Mouse (Mus musculus) kidney, postnatal 25 days (tissue): Measurements from ENCODE around the gene Micall1.

Experiments
- DNase-seq, 2 experiments: peaks; one replicate each; pipeline ENCODE4 v3.0.0; 2021; ENCODE audit warnings: mixed read lengths in 2 of 2

The Micall1 gene

DNA sequence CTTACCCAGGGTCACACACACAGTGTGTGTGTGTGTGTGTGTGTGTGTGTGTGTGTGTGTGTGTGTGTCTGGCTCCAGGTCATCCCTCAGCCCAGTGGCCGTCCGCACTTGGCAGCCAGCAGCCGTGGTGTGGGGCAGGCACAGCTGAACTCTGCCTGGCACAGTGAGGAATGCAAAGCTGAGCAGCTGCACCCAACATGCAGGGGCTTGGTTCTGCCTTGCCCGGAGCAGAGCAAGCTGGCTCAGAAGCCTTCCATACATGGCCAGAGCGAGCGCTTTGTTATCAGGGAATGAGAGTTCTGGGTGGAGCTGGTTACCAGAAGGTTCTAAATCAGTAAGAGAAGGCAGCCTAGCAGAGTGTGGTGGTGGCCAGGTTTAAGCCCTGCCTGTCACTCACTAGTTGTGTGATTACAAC lies 11.1 kb upstream of the Micall1 start:
- DNase-seq = peak; percentile 72 to 93

DNA sequence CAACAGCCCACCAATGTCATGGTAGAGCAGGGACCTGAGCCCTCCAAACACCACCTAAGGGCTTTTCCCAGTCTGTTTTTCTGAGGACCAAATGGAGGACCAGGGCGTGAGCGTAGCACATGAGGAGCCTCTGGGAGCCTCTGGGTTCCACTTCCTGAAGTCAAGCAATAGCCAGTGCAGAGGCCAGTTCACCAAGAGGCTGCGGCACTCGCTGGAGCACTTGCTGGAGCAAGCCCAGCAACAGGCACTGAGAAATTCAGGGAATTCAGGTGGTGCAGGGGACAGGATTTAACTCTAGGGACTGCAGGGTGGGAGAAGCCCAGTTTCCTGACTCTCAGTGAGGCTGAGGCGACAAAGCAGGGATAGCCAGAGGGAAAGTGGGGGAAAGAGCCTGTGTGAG lies 10.5 kb upstream of the Micall1 start:
- peak; percentile 33 to 58 for DNase-seq

DNA sequence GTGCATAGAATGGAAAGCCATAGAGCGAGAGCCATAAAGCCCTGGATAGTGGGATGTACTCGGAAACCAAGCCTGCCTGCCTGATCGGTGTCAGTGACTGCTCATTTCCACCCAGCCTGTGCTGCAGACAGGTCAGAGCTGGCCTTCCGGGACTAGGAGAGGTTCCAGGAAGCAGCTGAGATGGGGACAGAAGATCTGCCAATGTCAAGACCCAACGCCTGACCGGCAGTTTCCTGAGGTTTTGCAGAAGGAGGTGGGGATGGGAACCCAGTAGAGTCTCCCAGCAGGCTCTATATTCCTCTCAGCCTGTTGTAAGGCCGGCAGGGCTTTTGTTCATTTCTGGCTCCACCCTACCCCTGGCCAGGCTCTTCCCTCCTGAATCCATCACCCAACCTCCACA lies 9.8 kb upstream of the Micall1 start:
- DNase-seq = peak; percentile 69 to 89

DNA sequence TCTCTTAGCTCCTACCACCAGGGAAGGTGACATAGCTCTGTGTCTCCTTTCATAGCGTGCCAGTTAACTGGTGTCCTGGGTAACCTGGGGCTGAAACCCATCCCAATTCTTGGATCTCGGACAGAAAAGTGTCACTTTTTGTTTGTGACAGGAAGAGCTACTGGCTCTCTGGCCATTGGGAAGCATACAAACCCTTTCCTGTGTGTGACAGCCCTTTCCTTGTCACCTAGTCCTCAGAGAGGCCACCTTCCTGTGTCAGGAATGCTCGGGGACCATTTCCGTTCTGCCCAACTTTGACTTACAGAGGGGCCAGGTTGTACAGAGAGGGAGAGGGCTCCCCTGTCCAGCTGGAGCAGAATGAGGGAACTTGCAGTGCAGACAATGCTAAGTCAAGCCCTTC lies 9.2 kb upstream of the Micall1 start:
- peak; percentile 40 to 76 for DNase-seq

DNA sequence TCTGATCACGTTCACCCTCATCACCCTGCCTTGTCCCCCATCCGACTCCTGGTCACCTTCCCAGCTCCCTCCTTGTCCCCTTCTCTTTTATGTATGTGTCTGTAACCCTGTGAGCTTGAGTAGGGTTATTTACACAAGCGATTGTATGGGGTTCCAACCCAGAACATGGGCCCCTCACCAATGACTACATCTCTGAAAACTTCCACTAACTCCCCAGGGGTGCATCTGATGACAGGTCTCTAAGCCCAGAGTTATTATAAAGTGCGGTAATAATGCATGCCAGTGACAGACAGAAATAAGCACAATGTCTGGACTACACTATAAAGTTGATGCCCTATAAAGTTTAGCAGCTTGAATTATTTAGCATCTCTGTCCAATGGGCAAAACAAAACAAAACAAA lies 8.3 kb upstream of the Micall1 start:
- no peak for DNase-seq

DNA sequence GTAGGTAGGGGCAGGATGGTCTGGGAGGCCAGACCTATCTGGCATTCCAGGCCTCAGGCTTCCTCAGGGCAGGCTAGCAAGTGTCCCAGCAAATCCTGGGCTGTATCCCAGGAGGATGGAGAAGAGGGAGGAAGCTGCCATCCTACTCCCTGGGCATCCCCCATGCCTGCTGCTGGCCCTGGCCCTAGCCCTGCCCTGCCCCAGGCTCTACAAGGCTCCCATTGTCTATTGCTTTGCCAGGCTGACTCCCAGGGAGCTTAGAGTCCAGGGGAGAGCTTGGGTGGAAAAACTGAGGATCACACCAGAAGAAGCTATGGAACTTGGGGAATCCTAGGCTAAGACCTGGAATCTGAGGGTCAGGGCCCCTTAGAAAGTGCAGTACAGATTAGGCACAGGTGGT lies 7.2 kb upstream of the Micall1 start:
- DNase-seq = no peak

DNA sequence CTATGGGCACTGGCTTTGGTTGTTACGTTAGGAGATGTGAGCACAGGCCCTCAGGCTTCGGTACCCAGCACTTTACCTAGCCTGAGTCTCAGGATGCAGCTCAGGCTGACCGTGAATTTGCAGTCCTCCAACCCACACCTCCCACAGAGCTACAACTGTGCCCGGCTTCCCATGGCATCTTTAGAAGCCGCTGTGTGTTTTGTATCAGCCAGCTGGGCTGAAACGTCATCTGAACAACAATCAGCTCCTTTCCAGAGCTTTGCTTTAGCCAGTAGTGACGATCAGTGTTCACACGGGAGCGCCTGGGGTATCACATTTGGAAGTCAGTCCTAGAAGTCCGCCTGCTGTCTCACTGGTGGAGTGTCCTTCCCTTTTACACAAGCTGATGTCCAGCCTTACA lies 5.4 kb upstream of the Micall1 start:
- DNase-seq = no peak

DNA sequence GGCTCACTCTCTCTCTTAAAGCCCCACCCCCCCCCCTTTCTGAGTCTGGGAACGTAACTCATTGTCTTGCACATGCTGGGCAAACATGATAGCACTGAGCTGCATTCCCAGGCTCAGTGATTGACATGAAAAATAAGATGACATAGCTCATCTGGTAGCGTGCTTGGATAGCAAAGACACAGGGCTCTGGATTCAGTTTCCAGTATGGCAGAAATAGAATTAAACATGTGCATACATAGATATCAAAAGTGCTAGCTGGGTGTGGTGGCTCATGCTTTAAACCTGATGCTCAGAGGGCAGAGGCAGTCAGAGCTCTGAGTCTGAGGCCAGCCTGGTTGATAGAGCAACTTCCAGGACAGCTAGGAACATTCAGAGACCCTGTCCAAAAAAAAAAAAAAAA lies 2.9 kb upstream of the Micall1 start:
- no peak for DNase-seq

DNA sequence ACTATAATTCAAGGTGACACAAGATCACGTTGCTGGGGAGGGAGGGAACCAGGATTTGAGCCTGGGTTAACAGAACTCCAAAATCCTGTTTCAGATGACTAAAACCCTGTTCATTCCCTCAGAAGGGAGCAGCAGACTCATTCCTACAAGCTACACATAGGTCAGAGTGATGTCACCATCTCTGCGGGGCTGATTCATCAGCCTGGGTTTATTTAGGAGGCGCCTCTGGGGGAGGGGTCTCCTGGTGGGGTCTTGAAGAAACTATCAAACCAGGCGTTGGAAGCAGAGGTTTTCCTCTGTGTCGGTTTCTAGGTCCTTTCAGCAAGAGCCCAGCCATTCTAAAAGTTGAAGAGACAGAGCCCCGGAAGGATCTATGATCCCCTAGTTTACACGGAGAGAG lies 732 bp upstream of the Micall1 start:
- DNase-seq = no peak

DNA sequence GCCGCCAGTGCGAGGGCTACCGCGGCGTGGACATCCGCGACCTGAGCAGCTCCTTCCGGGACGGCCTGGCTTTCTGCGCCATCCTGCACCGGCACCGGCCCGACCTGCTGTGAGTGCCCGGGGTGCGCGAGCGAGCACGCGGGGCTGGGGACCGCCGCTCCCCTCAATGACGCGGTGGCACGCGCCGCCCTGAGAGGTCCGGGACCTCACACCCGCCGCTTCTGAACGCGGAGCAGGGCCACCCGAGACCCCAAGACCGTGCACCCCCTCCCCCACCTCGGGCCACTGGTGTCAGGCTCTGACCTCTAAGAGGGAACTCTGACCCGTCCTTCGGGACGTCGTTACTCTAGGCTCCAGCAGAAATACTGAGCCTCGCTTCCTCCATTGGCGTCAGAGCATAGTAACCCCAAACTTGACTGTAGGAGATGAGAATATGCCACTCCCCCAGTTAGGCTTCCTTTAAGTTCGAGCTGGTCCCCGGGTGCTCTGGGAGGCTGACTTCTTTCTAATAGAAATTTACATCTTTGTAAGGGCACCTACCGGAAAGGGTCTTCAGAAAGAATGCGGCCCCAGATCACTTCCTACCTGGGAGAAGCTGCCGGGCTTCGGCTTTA lies 730 bp downstream of the Micall1 start:
- DNase-seq = peak in 1 of 2 experiments; percentile 45

DNA sequence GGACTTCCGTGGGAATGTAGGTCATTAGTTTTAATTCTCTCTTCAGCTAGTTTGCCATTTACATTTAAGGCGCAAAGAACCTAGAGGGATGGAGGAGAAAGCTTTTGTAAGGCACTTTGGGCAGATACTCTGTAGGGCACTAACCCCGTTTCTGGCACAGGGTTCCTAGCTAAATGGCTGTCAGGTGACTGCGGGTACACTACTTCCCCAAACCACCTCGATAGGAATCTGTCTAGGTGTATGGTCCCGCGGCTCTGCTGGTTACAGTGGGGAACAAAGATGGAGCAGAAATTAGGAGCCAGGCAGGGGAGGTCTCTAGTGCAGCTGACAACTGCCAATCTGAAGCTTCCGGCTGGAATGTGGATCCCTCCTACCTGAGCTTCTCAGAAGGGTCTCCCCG lies 1.3 kb downstream of the Micall1 start:
- DNase-seq = no peak

DNA sequence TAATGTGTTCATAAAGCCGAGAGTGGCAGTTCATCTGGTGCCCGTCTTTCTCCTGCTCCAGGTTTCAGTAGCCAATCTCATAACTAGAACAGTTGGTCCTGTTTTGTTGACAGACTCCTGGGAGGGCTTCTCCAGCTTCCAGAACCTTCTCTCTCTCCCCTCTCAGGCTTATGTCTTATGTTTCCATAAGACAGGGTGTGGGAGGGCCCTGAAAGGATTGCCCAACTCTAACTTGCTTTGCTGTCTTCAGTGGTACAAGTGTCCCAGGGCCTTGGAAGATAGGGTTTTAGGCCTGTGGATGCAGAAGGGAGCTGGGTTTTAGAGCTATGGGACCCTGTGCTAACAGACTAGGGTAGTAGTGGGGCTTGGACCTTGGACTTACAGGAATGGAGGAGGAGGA lies 1.8 kb downstream of the Micall1 start:
- no peak for DNase-seq

DNA sequence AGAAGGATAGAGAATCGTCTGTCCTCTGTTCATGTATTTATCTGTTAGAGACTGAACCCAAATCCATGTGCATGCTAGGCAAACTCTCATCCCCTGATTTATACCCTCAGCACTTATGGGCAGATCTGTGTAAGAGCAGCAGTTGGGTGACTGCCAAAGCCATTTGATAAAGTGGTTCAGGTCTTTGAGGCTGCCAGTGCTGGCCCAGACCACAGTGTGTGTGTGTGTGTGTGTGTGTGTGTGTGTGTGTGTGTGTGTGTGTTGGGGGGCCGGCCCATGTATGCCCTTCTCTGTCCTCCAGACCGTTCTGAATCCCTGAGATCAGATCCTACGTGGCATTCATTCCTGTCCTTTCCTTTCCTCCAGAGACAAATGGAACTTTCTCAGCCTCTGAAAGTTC lies 3.1 kb downstream of the Micall1 start:
- DNase-seq = peak; percentile 71

DNA sequence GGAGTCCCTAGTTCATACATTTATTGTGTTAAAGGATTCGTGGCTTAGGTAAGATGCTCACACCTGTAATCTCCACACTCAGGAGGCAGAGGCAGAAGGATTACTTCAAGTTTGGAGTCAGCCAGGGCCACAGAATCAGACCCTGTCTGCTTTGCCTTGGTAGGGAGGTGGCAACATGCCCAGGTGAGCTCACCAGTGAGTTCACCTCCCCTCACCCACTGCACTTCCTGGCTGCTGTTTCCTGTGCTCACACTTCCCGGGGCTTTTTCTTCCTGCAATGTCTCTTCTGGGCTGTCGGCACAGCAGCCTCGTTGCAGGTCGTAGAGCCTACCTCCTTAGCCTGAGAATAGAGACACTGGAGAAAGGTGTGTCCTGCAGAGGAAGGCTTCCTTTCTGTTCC lies 6.6 kb downstream of the Micall1 start:
- peak in 1 of 2 experiments; percentile 46 for DNase-seq

DNA sequence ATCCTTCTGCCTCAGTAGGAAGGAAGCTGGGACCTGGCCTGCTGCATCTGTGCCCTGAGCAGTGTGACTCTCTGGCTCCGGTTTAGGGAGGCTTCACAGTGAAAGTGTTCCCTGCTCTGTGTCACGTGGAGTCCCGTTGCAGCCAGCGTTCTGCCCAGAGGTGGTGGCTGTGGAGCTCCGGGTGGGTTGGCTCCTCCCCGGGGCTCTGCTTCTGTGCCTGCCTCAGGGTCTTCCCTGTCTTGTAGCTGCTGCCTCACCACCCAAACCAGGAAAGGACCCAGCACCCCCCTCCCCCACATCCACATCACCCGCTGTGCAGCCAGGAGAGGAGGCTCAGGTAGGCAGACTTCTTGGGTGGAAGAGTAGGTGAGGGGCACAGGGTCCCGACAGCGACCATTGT lies 10.8 kb downstream of the Micall1 start:
- no peak for DNase-seq

DNA sequence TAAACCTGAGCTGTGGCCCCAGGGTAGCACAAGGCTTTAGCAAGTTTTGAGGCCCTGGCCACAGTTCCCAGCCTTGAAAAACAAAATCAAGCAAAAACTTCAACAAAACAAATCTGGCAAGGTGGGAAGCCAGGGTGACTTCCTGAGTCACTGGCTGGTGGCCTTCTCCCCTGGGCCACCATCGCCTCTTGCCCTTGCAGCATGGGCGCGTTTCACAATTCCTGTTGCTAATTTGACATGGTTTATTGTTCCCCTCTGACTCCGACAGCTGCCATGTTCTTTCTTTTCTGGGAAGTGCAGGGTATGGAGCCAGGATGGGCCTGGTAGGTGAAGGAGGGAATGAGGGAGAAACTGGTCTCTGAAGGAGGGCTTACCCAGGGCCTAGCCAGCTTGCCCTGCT lies 13.4 kb downstream of the Micall1 start:
- no peak for DNase-seq

DNA sequence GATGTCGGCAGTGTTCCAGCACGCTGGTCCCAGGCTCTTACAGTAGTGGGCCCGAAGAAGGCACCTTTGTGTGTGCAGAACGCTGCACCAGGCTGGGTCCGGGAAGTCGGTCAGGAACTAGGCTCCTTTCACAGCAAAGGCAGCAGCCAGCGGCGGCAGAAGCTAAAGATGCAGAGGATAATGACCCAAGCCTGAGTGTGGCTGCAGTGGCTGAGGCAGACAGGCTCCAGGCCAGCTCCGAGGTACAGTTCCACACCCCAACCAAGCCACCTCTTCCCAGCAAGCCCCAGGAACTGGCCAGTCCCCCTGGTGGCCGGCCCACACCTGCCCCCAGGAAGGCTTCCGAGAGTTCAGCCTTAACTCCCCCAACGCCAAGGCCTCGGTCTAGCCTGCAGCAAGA lies 13.8 kb downstream of the Micall1 start:
- no peak for DNase-seq

DNA sequence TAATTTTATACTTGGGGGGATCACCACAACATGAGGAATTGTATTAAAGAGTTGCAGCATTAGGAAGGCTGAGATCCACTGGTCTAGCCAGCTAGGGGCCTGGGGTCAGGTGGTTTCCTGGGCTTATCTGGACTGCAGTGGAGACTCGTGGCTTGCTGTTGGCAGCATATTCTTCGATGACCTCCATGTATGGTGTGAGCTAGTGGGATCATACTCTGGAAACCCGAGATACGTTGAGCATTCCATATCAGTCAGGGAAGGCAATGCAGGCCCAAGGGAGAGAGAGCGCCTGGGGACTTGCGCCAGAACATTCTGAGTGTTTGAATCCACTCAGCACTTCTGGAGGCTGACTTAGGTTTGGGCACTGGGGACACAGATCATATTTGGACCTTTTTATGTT lies 15.1 kb downstream of the Micall1 start:
- no peak for DNase-seq

DNA sequence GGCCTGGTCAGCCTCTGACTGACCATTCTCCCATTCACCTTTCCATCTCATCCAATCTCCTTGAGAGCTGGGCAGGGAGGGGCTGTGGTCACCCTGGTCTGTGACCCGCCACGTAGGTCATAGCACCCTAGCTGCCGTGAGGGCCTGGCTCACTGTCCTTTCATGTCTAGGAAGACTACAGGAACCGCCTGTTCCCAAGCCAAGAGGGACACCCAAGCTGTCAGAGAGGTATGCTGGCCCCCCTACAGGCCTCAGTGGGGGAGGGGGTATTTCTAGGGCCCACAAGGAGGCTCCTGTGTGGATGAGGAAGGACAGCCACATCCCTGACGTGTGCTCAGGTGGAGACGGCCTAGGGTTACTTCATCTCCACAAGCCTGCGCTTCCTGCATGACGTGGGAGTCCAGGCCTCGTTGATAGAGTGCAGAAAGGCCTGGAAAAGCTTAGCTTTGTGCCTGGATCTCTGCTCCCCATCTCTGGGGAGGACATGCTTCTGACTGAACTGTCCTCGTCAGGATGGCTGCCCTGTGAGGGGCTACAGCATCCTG lies 15.7 kb downstream of the Micall1 start:
- DNase-seq = no peak

DNA sequence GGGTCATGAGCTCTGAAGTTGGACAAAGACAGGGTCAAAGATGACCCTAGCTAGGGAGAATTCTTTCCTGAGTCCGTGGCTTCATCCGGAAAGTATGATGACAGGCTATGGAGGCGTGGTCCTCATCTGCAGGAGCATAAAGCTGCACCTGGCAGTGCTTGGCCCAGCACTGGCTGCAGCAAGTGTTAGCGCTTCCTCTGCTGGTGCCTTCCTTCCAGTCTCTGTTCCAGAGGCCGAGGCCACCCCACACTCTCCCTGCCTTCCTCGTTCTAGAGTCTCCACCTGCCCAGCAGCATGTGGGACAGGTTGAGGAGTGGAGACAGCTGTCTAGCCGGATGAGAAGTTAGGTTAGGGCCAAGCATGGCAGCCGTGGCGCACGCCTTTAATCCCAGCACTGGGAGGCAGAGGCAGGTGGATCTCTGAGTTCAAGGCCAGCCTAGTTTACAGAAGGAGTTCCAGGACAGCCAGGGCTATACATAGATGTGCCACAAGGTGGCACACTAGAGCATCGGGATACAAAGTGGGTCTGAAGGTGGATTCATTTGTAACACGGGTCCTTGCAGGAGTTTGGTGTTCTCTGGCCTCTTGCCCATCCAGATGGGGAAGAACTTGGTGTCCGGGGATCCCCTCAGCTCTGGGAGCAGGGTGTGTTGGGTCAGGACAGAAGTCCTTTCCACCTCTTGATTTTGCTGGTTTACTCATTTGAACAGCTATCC lies 17.7 kb downstream of the Micall1 start:
- DNase-seq = peak; percentile 70 to 74

DNA sequence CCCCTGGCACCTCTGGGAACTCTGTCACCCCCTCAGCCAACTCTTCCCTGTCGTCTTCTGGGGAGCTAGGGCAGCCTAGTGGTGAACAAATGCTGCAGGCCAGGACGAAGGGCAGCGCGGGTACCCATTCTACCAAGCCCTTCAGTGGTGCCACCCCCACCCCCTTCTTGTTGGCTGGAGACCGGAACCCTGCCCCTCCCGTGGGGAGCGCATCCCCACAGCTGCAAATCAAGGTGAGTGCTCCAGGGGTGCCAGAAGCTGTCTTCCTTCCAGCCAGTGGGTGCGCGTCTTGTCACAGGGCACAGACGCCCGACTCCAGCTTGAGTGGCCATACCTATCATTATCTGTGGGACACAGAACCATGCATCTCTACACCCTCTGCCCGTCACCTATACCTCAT lies 18.4 kb downstream of the Micall1 start:
- DNase-seq = no peak

DNA sequence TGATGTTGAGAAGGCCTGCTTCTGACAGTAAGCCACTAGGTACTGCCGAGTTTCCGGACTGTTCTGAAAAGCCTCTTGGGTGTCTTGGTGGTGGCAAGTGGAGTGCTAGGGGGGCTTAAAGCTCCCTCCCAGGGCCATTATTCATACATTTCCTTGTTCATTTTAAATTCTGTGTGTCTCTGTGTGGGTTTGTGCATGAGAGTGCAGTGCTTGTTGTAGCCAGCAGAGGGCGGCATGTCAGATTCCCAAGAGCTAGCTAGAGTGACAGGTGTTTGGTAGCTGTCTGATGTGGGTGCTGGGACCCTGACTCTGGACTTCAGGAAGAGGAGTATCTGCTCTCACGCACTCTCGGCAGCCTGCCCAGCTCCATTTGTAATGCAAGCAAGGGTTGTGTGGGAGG lies 19.5 kb downstream of the Micall1 start:
- DNase-seq = no peak

DNA sequence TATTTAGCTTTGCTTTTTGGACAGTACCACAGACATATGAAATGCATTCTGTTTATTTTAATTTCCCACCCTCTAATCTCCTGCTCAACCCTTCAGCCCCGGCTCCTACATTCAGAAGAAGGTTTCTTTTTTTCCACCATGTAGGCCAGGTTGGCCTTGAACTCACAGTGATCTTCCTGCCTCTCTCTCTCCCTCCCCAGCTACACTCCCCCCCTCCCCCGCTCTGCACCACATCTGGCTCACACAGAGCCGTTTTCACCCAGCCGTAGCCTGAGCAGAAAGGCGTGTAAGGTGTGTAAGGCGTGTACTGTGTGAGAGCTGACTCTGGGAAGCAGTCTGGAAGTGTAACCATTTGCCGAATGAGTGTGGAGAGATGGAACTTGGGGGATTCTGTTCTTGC lies 20.6 kb downstream of the Micall1 start:
- DNase-seq = no peak

DNA sequence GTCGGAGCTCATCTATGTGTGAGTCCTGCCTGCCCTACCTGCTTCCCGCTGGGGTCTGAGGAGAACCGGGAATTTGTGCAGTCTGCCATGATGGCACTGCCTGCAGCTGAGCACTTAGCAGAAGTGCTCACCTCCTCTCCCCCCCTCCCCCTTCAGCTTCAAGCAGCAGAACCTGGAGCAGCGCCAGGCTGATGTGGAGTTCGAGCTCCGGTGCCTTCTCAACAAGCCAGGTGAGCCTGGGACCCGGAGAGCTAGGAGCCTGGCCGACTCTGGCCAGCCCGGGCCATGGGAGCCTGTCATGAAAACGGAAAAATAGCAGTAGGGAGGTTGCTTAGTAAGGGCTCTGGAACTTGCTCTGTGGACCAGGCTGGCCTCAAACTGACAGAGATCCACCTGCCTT lies 22.1 kb downstream of the Micall1 start:
- peak; percentile 80 to 88 for DNase-seq

DNA sequence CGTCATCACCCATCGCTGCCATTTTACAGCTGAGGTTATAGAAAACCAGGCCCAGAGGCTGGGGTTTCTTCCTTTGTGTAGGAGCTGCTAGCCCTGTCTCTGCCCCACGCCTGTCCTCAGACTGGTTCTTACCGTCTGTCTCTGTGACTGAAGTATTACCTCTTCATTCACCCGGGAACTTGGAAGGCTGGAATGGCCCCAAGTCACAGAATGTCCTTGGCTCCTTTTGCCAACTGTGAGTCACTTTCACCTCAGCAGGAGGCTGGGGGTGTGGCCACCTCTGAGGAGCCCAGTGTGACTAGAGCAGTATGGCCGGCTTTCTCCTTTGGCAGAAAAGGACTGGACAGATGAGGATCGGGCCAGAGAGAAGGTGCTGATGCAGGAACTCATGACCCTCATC lies 22.7 kb downstream of the Micall1 start:
- peak; percentile 90 to 95 for DNase-seq
